Mouse (Mus musculus) embryonic facial prominence, embryonic 14.5 days (tissue): Measurements from ENCODE around the gene Atp6v1e2. TPM values are rescaled to one million over a fixed set of nuclear protein-coding genes. Genes with fewer than 3 reads are reported as not detected.

Experiments used
- ATAC-seq: fragments of 200-750 bp; cut with Nextera tagmentation; 2 replicates; pipeline ENCODE4 v1.8.0; 2017; ENCODE audit warnings: low read depth, moderate number of reproducible peaks, moderate TSS enrichment
- DNase-seq: peaks from one replicate; pipeline ENCODE4 v3.0.0-alpha.2; 2015; ENCODE audit warnings: low spot score
- H3K27ac ChIP-seq: fragments of 300-500 bp; sonication (generic); replicated peaks from 2 replicates; pipeline ENCODE4 v1.5.1; 2014; ENCODE audit warnings: low read depth, mild to moderate bottlenecking, low read length, moderate library complexity
- H3K27me3 ChIP-seq: fragments of 300-500 bp; sonication (generic); replicated peaks from 2 replicates; pipeline ENCODE4 v1.6.1; 2014; ENCODE audit warnings: low read length; ENCODE audit not compliant: control insufficient read depth, insufficient read depth
- H3K36me3 ChIP-seq: fragments of 300-500 bp; sonication (generic); 2 replicates; pipeline ENCODE4 v1.6.1; 2014; ENCODE audit warnings: low read length, mixed read lengths; ENCODE audit not compliant: control insufficient read depth, insufficient read depth
- H3K4me1 ChIP-seq: fragments of 300-500 bp; sonication (generic); 2 replicates; pipeline ENCODE4 v1.6.1; 2014; ENCODE audit warnings: antibody characterized with exemption, low read length; ENCODE audit not compliant: control insufficient read depth, insufficient read depth
- H3K4me2 ChIP-seq: fragments of 300-500 bp; sonication (generic); 2 replicates; pipeline ENCODE4 v1.6.1; 2014; ENCODE audit warnings: low read depth, mild to moderate bottlenecking, low read length, moderate library complexity, mixed read lengths
- H3K4me3 ChIP-seq: fragments of 300-500 bp; sonication (generic); 2 replicates; pipeline ENCODE4 v1.5.1; 2014; ENCODE audit warnings: low read depth, mild to moderate bottlenecking, low read length
- H3K9ac ChIP-seq: fragments of 300-500 bp; sonication (generic); 2 replicates; pipeline ENCODE4 v1.6.1; 2014; ENCODE audit warnings: low read depth, mild to moderate bottlenecking, low read length, moderate library complexity, mixed read lengths
- H3K9me3 ChIP-seq: fragments of 300-500 bp; sonication (generic); 2 replicates; pipeline ENCODE4 v1.6.1; 2016; ENCODE audit warnings: low read length; ENCODE audit not compliant: control insufficient read depth
- WGBS: fragments of 180-500 bp; shearing (Covaris S2); extraction: QIAGEN DNeasy Blood & Tissue Kit; methylation state at CpG from one replicate; pipeline ENCODE4 v1.1.7; 2014; 5-methylcytosine and 5-hydroxymethylcytosine counted together
- polyA plus RNA-seq: library from polyadenylated mRNA; unstranded; fragments of >200 nt; fragmentation: Nextera tagmentation; extraction: Ambion mirVana; gene quantifications from 2 replicates; pipeline ENCODE4 v1.2.1, GENCODE M21; 2014

The Atp6v1e2 gene
- polyA plus RNA-seq, 1 experiment from 2014 or later, result not detected

GRCm38 (mm10) chr17:86895191-86895590 lies 52.5 kb downstream of the Atp6v1e2 start:
- Histone ChIP-seq H3K4me3 (no peak overlapping the region), H3K9ac (no peak overlapping the region), H3K4me2 (no peak overlapping the region), H3K4me1 (no peaks in the 10 kb centered on the region), H3K27ac (no peak overlapping the region), H3K36me3 (no peaks in the 10 kb centered on the region), H3K27me3 (no peaks in the 10 kb centered on the region), H3K9me3 (no peaks in the 10 kb centered on the region)
- 81% methylated on average over 4 of the region's 4 CpGs for WGBS
- no peak for DNase-seq
- ATAC-seq, result no peak

Other genes starting within 250 kb of the Atp6v1e2 start
- gene Epas1, start 194.2 kb downstream of the Atp6v1e2 start, polyA plus RNA-seq, result 10.9 and 14.3 TPM in 2 replicates
- not detected in 2 replicates for gene Tmem247, start 30.5 kb downstream of the Atp6v1e2 start, polyA plus RNA-seq
- 36.9 and 37.8 TPM in 2 replicates for gene Rhoq, start 15.2 kb upstream of the Atp6v1e2 start, polyA plus RNA-seq
- gene Pigf, start 77.5 kb upstream of the Atp6v1e2 start, polyA plus RNA-seq, result 25.3 and 26.0 TPM in 2 replicates
- 111 and 118 TPM in 2 replicates for gene Cript, start 77.7 kb upstream of the Atp6v1e2 start, polyA plus RNA-seq
- gene Socs5, start 159.8 kb upstream of the Atp6v1e2 start, polyA plus RNA-seq, result 24.1 and 28.2 TPM in 2 replicates